Mouse (Mus musculus) layer of hippocampus, adult 2 months (tissue): ENCODE measurements around the gene Sephs1. TPM values are rescaled to one million over a fixed set of nuclear protein-coding genes. Genes with fewer than 3 reads are reported as not detected.

Experiments used
- DNase-seq, 2 experiments: peaks; one replicate each; pipeline ENCODE4 v3.0.0; 2022; ENCODE audit warnings: low spot score in 2 of 2
- H3K27ac ChIP-seq: fragments of 200-600 bp; 2 replicates; pipeline ENCODE4 v1.8.1; 2022
- H3K4me3 ChIP-seq: fragments of 200-600 bp; 2 replicates; pipeline ENCODE4 v1.8.1; 2022; ENCODE audit warnings: mild to moderate bottlenecking
- CTCF ChIP-seq: fragments of 200-600 bp; conservative IDR thresholded peaks from 2 replicates; pipeline ENCODE4 v1.8.1; 2022; ENCODE audit warnings: antibody characterized with exemption, mild to moderate bottlenecking, moderate library complexity
- total RNA-seq, 2 experiments: library from RNA; stranded (reverse); gene quantifications; 2 replicates each; pipeline ENCODE4 v1.2.3; 2021

Gene Sephs1
- total RNA-seq, 2 experiments from 2014 or later: 19.7 to 21.5 TPM

DNA sequence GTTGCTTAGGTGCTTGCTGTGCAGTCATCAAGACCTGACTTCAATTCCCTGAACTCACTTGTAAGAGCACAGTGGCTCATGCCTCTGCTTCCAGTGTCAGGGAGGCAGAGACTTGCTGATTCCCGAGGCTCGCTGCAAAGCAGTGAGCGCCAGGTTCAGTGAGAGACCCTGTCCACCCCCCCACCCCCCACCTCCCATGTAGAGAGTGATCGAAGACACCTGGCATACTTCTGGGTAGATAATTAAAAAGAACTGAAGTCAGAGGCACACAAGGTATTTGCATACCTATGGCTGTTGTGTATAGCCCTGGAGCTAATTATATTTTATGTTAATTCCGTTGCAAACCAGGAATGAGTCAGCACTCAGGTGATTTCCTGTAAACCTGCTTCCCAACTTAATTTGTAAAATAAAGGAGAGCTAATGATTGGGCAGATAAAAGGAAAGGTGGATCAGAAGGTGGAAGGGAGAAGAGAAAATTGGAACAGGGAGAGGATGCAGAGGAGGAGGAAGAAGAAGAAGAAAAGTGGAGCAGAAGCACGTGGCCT is 72.9 kb downstream of the Sephs1 start:
- no peak for DNase-seq
- no peak for TF ChIP-seq CTCF
- no peak overlapping the region for H3K4me3 ChIP-seq
- H3K27ac ChIP-seq: no peak overlapping the region

DNA sequence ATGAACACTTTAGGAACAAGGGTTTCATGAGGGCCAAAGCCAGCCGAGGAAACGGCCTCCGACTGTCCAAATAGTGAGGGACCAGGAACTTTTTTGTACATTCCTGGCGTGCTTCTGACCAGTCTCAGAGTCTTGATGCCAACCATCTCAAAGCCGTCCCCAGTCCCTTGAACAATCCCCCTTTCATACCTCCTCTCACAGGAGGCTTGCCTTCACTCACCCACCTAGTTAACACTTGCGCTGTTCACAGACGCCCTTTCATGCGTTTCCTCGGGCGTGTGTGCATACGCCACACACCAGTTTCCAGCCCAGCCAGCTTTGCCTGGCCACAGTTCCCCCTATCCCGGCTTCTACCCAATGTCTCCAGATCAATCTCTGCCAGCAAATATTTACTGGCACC is 76.7 kb downstream of the Sephs1 start:
- no peak for TF ChIP-seq CTCF
- DNase-seq: no peak
- Histone ChIP-seq H3K27ac (no peak overlapping the region), H3K4me3 (no peak overlapping the region)

Other genes with a start within 250 kb of the Sephs1 start
- gene Prpf18, start 229.5 kb upstream of the Sephs1 start, total RNA-seq: 10 to 100 TPM; 48.2 to 50.4 TPM
- gene Bend7, start 163.7 kb upstream of the Sephs1 start, total RNA-seq: 1 to 10 TPM; 1.7 to 2.3 TPM
- 10 to 100 TPM; 90.9 to 91.1 TPM for gene Phyh, start 37.5 kb downstream of the Sephs1 start, total RNA-seq
- gene Ucma, start 94.6 kb downstream of the Sephs1 start, total RNA-seq: 1 to 10 TPM; 1.8 to 4.0 TPM
- 1 to 10 TPM; 1.1 to 2.0 TPM for gene Mcm10, start 131.2 kb downstream of the Sephs1 start, total RNA-seq
- 10 to 100 TPM; 13.5 to 14.1 TPM for gene Optn, start 182.5 kb downstream of the Sephs1 start, total RNA-seq